Mouse (Mus musculus) kidney, adult 2 months (tissue): ENCODE measurements around the gene Clk4. TPM values are rescaled to one million over a fixed set of nuclear protein-coding genes. Genes with fewer than 3 reads are reported as not detected.

Experiments used
- DNase-seq: peaks from one replicate; pipeline ENCODE4 v3.0.0; 2021
- H3K27ac ChIP-seq: fragments of 200-500 bp; 2 replicates; pipeline ENCODE4 v1.5.1; 2012; ENCODE audit warnings: low read depth, low read length, control low read depth, inconsistent platforms; ENCODE audit not compliant: insufficient read depth
- H3K27me3 ChIP-seq: fragments of 200-500 bp; replicated peaks from 2 replicates; pipeline ENCODE4 v1.6.1; 2012; ENCODE audit warnings: mild to moderate bottlenecking, moderate library complexity, low read length, inconsistent platforms; ENCODE audit not compliant: control insufficient read depth, insufficient read depth
- H3K36me3 ChIP-seq: fragments of 200-500 bp; 2 replicates; pipeline ENCODE4 v1.6.1; 2012; ENCODE audit warnings: mild to moderate bottlenecking, moderate library complexity, low read length, inconsistent platforms; ENCODE audit not compliant: control insufficient read depth, insufficient read depth
- H3K4me1 ChIP-seq: fragments of 200-500 bp; 2 replicates; pipeline ENCODE4 v1.6.1; 2011; ENCODE audit warnings: low read length; ENCODE audit not compliant: control insufficient read depth, insufficient read depth
- H3K4me3 ChIP-seq: fragments of 200-500 bp; 2 replicates; pipeline ENCODE4 v1.5.1; 2011; ENCODE audit warnings: mild to moderate bottlenecking, low read depth, low read length, control low read depth; ENCODE audit not compliant: insufficient read depth
- CTCF ChIP-seq: fragments of 200-500 bp; conservative IDR thresholded peaks from 2 replicates; pipeline ENCODE4 v1.5.1; 2011; ENCODE audit warnings: low read depth, mild to moderate bottlenecking, control low read depth, low read length, moderate library complexity, mixed read lengths; ENCODE audit not compliant: insufficient read depth, insufficient read length
- POLR2A ChIP-seq: fragments of 200-500 bp; IDR thresholded peaks from one replicate; pipeline ENCODE4 v1.6.1; 2011; ENCODE audit warnings: low read depth, low read length, control low read depth
- WGBS: fragments of 180-500 bp; shearing (Covaris S2); methylation state at CpG from one replicate; pipeline ENCODE4 v1.1.7; 2018; 5-methylcytosine and 5-hydroxymethylcytosine counted together
- polyA plus RNA-seq: library from polyadenylated mRNA; depleted of rRNA; stranded (reverse); fragments of >200 nt; gene quantifications from 2 replicates; pipeline ENCODE4 v1.2.3, GENCODE M21; 2012

Clk4 gene
- polyA plus RNA-seq, 1 experiment, result 27.4 TPM

- Histone ChIP-seq H3K4me1 (no peaks in the 10 kb centered on the region), H3K4me3 (no peak overlapping the region), H3K27ac (no peak overlapping the region), H3K36me3 (no peaks in the 10 kb centered on the region), H3K27me3 (no peaks in the 10 kb centered on the region)
- 88% methylated on average over 4 of the region's 4 CpGs for WGBS
- DNase-seq, result no peak
- no peak for TF ChIP-seq CTCF
- TF ChIP-seq POLR2A, result no peak
Observed at GRCm38 (mm10) chr11:51257006-51257405, 4.5 kb upstream of the Clk4 start.

GRCm38 (mm10) chr11:51262342-51263285 is 1.1 kb downstream of the Clk4 start, which contains the start of gene BC049762:
Gene BC049762, minus strand, starts transcription at chr11:51263046.
- peak; percentile 76 for TF ChIP-seq POLR2A
- no peak for TF ChIP-seq CTCF
- H3K27me3 ChIP-seq, result no peaks in the 10 kb centered on the region
- H3K4me3 ChIP-seq, result peak within 1 kb of the TSS; percentile 79
- no peaks in the 10 kb centered on the region; the same call in 1 of the 2 replicates for H3K36me3 ChIP-seq
- peak within 1 kb of the TSS; percentile 99 for H3K27ac ChIP-seq
- DNase-seq, result peak; percentile 99
- 8% methylated on average over 57 of the region's 57 CpGs for WGBS
- H3K4me1 ChIP-seq, result peaks cover 3% of the 10 kb centered on the region

GRCm38 (mm10) chr11:51263286-51263831 is 1.8 kb downstream of the Clk4 start:
- under 1% methylated on average over 50 of the region's 50 CpGs for WGBS
- TF ChIP-seq CTCF (no peak), POLR2A (peak; percentile 56)
- Histone ChIP-seq H3K36me3 (no peaks in the 10 kb centered on the region; the same call in 1 of the 2 replicates), H3K27ac (peak overlapping the region; percentile 99), H3K27me3 (no peaks in the 10 kb centered on the region), H3K4me1 (peaks cover 3% of the 10 kb centered on the region), H3K4me3 (peak overlapping the region; percentile 79)
- DNase-seq, result peak; percentile 93

- peak overlapping the region; percentile 46 for H3K4me3 ChIP-seq
- no peaks in the 10 kb centered on the region for H3K27me3 ChIP-seq
- 2% methylated on average over 6 of the region's 6 CpGs for whole genome bisulfite sequencing
- peak overlapping the region; percentile 76; the same call in 1 of the 2 replicates for H3K27ac ChIP-seq
- peaks cover 3% of the 10 kb centered on the region for H3K4me1 ChIP-seq
- TF ChIP-seq POLR2A, result no peak
- no peak for TF ChIP-seq CTCF
- peak; percentile 55 for DNase-seq
- peaks cover 2% of the 10 kb centered on the region for H3K36me3 ChIP-seq
Observed at GRCm38 (mm10) chr11:51264352-51264751, 2.8 kb downstream of the Clk4 start.

- DNase-seq, result peak; percentile 39
- Histone ChIP-seq H3K36me3 (peaks cover 2% of the 10 kb centered on the region), H3K27ac (no peak overlapping the region), H3K4me1 (peaks cover 3% of the 10 kb centered on the region), H3K27me3 (no peaks in the 10 kb centered on the region), H3K4me3 (no peak overlapping the region)
- peak; percentile 54 for TF ChIP-seq CTCF
- TF ChIP-seq POLR2A, result no peak
- WGBS, result 35% methylated on average over 3 of the region's 3 CpGs
Observed at GRCm38 (mm10) chr11:51265326-51265725, 3.8 kb downstream of the Clk4 start.

GRCm38 (mm10) chr11:51274418-51274817 is 12.9 kb downstream of the Clk4 start:
- Histone ChIP-seq H3K36me3 (peaks cover 23% of the 10 kb centered on the region), H3K27ac (no peak overlapping the region), H3K4me3 (no peak overlapping the region), H3K4me1 (no peaks in the 10 kb centered on the region), H3K27me3 (no peaks in the 10 kb centered on the region)
- no peak for TF ChIP-seq POLR2A
- TF ChIP-seq CTCF, result no peak
- 92% methylated on average over 1 of the region's 1 CpGs for WGBS
- DNase-seq, result no peak

- TF ChIP-seq POLR2A (no peak), CTCF (peak; percentile 80)
- Histone ChIP-seq H3K27me3 (no peaks in the 10 kb centered on the region), H3K4me3 (peak within 1 kb of the TSS; percentile 80), H3K36me3 (no peaks in the 10 kb centered on the region), H3K4me1 (no peaks in the 10 kb centered on the region), H3K27ac (no peak within 1 kb of the TSS)
- DNase-seq, result peak; percentile 86
- under 1% methylated on average over 35 of the region's 38 CpGs for WGBS
Observed at GRCm38 (mm10) chr11:51289564-51290041, 28.1 kb downstream of the Clk4 start, which contains the start of gene Col23a1. Gene Col23a1, plus strand, starts transcription at chr11:51289920.
